Mouse (Mus musculus) frontal cortex, postnatal 14 days (tissue): ENCODE data around the gene Nt5c3.

Experiments used
- DNase-seq, 2 experiments: peaks; one replicate each; pipeline ENCODE4 v3.0.0; 2022; ENCODE audit warnings: low spot score in 2 of 2

Nt5c3 gene

DNA sequence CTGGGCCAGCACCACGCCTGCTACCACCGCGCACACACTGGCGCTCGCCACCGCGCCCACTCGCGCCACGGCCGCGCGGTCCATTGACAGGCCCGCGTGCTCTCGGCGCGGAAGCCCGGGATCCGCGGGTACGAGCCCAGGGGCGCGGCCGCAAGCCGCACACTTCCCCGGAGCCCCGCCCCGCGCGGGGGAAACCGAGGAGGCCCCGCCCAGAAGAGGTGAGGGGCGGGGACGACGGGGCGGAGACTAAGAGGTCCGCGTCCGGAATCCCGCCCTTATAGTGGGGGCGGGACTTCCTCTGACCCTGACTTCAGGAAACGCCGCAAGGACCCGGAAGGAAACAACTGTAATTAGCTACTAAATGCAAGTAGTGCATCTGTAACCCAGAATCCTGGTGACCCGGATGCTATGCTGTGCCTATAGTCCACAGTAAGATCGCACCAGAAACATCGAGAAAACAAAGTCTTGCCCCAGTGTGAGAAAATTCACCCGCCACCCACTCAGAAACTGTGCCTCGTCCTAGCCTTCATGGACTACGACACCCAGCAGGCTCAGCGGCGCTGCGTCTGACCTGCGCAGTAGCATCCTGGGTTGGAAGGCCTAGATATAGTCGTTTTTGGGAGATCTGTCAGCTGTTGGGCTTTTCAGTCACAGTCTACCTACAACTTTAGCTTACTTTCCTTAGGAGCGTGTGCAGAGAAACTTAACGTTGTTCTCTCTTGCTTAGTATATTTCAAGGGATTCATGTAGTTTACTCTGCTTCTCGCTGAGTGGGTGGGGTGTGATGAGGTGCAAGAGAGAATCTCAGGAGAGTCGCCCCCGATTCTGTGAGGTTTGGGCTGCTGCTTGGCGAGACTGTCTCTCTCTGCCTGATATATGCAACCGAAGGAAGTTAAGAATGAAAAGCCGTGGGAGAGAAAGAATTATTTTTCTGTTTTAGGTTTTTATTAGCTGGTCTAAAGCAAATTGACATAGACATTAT lies at the start of gene Nt5c3, which contains the start of gene Vmn1r4:
Gene Nt5c3 (minus strand): TSS at position 207 of the 982 bp plus-strand sequence.
Gene Vmn1r4 (plus strand): TSS at position 290 of the 982 bp plus-strand sequence.
- peak; percentile 89 to 92 for DNase-seq

DNA sequence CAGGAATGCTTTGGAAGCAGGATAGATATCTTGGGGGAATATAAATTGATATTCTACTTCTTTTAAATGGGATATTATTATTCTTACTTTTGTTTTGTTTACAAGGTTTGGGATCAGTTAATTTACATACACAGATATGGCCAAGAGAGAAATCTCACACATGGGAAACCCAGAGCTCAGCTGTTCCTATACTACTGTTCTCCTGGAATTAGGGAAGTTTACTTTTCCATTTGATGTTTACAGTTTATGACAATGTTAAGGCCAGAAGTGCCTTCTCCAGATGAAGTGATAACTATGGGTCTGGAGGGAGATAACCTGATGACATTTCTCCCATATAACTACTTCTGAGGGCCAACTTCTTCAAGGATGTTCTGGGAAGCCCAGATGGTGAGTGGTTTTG lies 46.2 kb upstream of the Nt5c3 start, which contains the start of gene Vmn1r5:
Gene Vmn1r5 (plus strand): TSS at position 301 of the 400 bp plus-strand sequence.
- no peak for DNase-seq

DNA sequence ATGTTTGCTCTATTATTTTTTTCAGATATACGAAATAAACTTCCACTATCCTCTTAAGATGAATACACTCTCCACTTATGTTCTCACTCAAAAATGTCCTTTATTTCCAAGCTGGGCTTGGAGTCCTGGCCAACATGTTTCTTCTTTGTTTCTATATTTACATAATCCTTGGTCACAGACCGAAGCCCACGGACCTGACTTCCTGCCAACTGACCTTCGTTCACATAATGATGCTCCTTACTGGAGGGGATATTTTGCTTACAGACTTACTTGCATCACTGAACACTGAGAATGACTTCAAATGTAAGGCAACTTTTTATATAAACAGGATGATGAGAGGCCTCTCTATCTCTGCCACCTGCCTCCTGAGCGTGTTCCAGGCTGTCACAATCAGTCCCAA lies 32.7 kb upstream of the Nt5c3 start:
- DNase-seq: no peak

DNA sequence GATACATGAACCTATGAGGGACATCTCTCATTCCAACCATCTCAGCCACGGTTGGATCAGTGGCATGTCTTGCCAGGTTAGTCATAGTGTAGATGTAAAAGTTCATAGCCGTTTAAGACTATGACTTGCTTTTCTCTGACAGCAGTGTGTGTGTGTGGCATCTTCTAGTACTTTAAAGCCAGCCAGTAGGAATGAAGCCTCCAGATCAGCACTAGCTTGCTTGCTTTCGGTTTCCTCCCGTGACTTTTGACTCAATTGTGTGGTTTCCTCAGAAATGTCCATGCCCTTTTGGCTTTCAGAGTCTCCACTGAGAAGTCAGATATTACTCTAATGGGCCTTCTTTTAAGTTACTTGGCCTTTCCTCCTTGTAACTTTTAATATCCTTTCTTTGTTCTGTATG lies 10.6 kb upstream of the Nt5c3 start:
- no peak for DNase-seq

DNA sequence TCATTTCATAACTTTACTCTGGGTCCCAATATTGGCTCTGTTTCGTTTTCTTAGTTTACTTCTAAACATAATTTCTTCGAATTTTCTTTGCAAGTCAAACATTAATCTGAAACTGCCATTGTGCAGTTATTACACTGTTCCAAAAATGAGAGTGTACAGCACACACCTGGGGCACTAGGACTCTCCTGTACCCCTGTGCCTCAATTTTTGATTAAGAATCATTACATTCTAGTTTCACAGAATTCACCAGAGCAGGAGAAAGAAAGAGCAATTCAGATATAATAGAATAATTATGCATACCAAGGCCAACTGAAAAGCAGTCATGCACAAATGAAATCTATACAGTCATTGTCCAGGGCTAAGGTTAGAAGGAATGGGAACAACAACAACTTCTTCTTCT lies 8.7 kb upstream of the Nt5c3 start:
- DNase-seq: no peak

DNA sequence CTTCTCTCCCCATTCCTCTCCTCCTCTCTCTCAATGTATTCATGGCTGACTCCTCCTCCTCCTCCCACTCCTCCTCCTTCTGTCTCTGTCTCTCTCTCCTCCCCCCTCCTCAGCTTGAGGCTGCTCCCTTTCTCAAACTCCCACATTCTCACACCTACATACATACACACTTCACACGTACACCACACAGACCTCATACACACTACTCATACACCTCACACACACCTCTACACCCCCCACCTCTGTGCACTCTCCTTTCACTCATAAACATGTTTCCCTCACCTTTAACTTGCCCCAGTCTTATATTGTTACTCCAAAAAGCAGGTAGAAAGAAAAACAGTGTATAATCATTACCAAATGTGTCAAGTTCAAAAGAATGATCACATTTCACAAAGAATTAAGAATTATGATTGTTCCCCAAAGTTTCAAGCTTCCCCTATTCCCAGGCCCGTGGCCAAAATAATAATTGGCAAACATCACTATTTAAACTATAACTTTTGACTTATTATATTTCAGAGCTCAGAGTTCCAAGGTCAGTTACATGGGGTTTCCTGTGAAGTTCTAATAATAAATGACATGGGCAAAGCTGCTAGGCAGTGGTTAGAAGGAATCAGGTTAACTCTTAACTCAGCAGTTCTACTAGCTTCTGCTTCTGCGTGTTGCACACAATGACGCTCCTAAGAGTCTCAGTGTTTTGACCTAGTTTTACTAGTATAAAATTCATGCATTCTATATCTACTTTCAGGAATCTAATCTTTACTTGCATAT lies 8.1 kb upstream of the Nt5c3 start:
- no peak for DNase-seq

DNA sequence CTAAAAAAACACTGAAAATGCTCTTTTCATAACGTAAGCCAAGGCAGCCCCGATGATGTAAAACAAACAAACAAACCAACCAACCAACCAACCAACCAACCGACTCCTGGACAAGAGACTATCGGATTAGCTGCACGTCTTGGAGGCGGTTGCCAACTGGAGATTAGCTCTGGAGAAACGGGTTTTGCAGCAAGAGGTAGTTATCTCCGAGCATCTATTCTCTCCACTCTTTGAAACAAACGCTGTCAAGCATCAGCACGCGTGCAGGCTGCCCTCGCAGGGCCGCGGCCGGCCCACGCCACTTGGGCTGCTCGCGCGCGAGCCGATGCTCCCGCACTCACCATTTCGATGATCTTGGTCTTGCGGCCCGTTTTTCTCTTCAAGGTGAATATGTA lies 404 bp downstream of the Nt5c3 start:
- no peak for DNase-seq

DNA sequence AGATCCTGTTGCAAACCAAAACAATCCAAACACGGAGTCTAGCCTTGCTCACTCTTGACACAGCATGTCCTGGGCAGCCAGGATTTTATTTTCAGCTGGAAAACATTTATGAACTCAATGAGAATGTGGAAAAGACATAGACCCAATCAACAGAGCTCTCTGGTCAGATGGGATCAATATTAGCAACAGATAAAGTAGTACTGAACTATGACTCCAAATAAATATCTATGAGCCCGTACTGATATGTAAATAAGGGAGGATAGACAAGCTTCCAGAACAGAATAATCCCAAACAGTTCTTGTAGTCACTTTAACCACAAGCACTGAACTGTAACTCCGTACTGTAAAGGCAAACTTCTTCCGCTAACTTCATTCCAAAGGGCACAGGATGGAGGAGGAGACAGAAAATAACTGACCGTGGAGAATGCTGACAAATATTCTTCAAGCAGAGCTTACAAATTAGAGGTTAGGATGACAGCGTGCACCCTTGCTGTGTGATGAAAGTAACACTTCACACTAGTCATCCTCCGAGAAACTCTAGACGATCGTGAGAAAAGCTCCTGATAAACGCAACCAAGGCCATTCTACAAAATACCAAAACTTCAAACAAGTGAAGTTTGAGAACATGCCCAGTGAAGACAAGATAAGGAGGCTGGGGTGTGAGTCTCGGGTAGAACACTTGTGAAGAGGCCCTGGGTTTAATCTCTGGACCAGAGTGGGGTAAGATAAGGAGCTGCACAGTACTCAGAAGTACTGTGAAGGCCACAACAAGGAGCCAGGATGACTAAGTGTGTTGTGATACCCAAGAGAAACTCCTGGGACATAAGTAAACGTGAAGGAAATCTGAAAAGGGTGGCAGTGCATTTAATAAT lies 3.3 kb downstream of the Nt5c3 start:
- DNase-seq: no peak

DNA sequence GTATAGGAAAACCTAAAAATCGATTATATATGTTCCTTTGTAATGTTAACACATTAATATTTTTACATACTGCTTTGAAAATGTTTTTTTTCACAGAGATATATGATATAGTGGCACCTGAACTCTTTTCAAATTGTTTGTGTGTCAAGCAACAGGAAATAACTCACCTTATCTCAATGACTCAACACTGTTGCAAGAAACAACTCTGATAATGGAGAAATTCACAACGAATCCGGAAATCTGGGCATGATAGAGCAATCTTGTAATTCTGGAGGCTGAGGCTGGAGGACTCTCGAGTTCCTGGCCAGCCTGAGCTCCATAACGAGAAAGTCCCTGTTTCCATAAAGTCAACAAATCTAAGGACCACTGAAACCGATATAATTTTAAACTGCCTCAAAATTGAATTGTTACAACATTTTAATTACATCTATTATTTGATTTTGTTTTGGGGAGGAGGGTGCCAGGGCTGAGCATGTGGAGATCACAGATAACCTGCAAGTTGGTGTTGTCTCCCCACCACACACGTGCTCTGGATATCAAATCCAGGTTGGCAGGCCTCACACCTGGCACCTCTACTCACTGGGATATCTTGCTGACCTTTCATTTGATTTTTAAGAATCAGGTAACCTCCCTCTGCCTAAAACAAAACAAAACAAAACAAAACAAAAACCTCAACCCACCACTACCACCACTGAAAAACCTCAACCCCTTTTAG lies 4.2 kb downstream of the Nt5c3 start:
- no peak for DNase-seq

DNA sequence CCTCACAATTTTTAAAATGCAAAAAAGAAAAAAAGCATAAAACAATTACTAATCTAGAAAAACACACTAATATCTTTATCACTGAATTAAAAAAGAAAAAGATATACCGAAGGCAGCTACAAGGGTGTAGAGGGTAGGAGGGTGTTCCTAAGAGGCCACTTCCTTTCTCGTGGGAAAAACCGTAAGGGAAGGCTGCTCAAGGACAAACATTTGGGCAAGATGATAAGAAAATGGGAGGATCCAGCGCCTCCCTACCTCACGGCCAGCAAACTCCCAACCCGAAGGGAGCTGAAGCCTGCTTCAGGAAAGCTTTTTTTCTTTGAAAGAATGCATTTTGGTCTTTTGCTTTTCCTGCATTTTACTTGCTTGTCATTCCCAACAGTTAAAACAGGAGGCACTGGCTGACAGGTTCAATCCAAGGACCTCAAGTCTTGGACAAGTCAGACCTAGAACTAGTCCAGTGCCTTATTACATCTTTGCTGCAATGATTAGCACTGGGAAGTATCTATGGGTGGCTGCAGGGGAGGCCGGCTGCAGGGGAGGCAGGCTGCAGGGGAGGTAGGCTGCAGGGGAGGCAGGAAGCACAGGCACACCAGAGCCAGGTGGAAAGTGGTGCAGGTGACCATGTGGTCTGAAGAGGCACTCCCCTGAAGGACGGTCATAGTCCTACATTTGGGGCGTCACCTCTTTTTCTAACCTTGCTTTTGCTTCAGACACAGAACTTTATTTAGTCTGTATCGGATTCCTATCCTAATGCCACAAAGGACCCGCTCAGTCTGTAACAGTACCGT lies 6.0 kb downstream of the Nt5c3 start:
- DNase-seq: no peak

DNA sequence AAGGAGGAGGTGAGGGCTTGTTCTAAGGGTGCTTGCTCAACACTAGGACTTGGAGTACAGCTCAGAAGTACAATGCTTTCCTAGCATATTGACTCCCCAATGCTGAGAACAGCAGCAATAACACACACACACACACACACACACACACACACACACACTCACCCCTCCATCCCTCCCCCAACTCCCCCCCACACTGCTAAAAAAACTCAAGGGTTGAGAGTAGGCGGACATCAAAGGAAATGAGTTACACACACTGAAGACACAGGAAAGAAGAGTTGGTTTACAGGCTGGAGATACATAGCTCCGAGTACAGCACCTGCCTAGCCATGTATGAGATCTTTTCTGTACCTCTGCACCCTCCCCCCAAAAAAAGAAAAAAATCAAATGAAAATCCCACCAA lies 7.5 kb downstream of the Nt5c3 start:
- no peak for DNase-seq

DNA sequence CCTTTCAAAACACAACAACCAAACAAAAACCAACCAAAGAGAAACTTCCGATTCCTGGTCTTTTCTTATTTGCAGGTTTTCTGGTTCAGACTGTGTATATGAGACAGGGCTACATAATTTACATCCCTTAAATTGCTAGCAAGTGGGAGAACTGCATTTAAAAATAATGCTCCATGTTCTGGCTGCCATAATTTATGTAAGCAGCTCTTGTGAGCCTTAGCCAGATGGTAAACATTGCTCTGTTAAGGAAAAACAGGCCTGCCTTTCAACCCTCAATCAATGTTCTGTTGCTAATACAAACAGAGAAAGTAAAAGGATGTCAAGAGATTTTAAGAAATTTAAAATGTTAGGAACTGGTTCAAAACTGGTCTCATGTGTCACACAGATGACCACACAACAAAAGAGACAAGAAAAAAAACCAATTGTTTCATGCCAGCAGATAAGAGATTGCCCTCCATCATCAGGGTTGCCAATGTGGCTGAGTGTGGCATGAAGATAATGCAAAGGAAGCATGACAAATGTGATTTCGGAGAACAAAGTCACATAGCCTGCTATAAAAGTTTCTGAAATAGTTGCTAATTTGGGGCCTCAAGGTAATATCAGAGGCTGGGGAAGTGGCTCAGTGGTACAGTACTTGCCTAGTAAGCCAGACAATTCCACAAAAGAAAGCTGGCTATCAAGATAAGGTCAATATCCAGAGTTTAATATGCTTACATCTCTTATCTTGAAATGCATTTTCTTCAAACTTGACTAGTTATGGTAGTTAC lies 10.5 kb downstream of the Nt5c3 start:
- no peak for DNase-seq

DNA sequence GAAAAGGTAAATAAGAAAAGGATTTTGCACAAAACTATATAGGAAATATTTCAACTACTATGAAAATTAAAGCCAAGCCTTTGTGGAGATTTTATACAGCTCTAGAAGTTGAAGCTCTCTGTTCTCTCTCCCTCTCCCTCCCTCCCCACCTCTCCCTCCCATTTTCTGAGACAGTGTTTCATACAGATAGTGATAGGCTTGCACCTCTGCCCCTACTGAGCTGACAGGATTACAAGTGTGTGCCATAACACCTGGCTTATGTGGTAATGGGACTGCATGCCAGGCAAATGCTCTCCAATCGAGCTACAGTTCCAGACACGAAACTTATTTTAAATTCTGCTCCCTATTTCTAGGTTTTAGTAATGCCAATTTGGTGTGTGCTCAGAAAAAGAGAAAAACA lies 12.8 kb downstream of the Nt5c3 start:
- DNase-seq: no peak

DNA sequence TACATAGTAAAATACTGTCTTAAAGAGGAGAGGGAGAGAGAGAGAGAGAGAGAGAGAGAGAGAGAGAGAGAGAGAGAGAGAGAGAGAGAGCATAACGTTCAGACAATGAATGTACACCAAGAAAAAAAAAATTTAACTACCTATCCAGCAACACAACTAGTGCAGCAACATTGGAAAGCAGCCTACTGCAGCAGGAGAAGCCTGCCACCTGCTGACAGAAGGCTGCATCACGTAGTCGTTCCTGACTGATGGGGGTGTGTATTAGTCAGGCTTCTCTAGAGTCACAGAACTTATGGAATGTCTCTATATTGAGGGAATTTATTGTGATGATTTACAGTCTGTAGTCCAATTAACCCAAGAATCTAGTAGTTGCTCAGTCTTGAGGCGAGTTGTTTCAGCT lies 14.8 kb downstream of the Nt5c3 start:
- peak in 1 of 2 experiments; percentile 49 for DNase-seq

DNA sequence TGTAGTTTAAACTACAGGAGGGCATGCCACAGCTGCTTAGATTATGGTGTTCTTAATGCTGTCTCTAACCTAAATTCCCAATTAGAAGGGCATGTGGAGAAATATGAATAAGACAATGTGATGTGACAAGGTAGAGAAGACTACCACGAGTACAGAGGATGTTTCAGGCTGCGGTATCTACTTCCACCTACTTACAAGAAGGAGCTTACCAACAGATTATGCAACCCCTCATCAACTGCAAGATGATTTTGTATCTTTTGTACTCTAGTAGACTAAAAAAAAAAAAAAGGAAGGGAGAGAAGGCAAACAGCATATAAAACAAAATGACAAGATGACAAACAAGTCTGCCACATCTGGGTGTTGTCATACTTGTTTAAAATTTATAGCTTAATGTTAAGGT lies 15.3 kb downstream of the Nt5c3 start:
- DNase-seq: no peak

DNA sequence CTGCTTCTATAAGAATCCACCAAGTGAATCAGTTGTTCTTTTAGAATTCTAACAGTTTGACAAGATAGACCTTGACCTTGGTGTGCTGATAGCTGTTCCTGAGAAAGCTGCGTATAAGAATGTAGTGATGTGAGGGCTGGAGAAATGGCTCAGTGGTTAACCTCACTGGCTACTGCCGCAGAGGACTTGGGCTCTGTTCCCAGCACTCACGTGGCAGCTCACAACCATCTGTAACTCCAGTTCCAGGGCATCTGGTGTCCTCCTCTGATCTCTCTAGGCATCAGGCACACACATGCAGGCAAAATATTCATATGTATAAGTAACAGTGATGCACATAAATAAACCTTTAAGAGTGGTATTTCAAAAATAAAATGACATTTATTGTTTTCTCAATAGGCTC lies 15.8 kb downstream of the Nt5c3 start:
- DNase-seq: no peak

DNA sequence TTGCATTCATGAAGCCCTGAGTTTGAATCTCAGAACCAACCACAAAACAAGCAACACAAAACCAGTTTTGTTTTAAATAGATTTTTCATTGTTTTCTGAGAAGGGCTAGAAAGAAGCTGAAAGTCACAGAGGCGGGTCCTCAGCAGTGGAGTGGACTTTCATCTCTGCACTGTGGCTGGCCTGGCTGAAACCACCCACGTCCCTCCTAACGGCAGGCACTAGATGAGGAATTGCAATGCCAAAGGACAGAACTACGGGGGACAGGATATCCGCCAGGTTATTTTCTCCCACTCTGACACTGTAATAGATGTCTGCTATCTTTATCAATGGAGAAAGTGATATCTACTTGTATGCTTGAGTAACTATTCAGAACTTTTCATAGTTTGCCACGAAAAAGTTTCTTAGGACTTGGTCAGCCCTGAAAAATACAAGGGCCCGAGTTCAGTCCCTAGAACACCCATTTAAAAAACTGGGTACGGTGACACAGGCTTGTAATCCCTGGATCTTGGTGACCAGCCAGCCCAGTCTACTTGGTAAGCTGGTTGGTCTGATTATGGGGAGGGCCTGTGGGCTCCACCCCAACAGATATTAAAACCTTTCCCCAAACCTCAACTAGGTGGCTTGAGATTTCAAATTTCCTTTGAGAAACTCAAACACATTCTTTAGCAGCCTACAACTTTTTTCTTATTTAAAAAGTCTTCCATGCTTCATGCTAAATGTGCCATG lies 17.4 kb downstream of the Nt5c3 start:
- DNase-seq: no peak

DNA sequence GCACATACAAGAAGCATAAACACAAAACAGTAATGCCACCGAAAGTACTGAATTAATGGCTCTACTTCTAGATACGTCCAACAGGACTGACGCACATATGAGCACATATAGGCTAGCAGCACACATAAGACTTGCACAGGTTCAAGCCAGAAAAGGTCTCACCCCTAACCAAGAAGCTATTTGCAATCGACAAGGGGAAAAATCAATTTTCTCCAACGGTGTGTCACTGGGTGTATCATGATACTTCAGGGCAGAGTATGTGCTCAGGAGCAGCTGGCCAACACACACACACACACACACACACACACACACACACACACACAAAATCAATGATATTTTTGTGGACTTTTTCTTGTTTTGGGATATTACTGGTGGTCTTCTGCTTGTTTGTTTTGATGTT lies 18.2 kb downstream of the Nt5c3 start:
- no peak for DNase-seq

DNA sequence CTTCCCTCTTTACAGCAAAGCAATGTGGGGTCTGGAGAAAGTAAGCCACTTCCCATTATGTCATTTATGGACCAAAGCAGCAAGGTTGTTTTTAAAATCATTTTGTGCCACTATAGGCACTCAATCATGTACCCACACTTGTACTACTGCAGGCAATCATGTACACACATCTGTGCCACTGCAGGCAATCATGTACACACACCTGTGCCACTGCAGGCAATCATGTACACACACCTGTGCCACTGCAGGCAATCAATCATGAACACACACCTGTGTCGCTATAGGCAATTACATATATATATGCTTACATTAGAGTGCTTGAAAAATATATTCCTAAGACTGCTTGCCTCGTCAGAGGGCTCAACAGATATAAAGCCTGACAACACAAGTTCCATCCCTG lies 18.8 kb downstream of the Nt5c3 start:
- DNase-seq: no peak
